Mouse (Mus musculus) liver, embryonic 15.5 days (tissue): ENCODE data around the gene Syce2. TPM values are rescaled to one million over a fixed set of nuclear protein-coding genes. Genes with fewer than 3 reads are reported as not detected.

Experiments
- ATAC-seq: fragments of 200-750 bp; cut with Nextera tagmentation; 2 replicates; pipeline ENCODE4 v1.8.0; 2017; ENCODE audit warnings: moderate number of reproducible peaks, mild to moderate bottlenecking, moderate library complexity; ENCODE audit not compliant: insufficient read depth
- H3K27ac ChIP-seq: fragments of 300-500 bp; sonication (generic); replicated peaks from 2 replicates; pipeline ENCODE4 v1.5.1; 2015; ENCODE audit warnings: mild to moderate bottlenecking, inconsistent platforms
- H3K27me3 ChIP-seq: fragments of 300-500 bp; sonication (generic); 2 replicates; pipeline ENCODE4 v1.6.1; 2015; ENCODE audit warnings: mild to moderate bottlenecking, inconsistent platforms
- H3K36me3 ChIP-seq: fragments of 300-500 bp; sonication (generic); replicated peaks from 2 replicates; pipeline ENCODE4 v1.6.1; 2015; ENCODE audit warnings: moderate library complexity, mild to moderate bottlenecking, inconsistent platforms
- H3K4me1 ChIP-seq: fragments of 300-500 bp; sonication (generic); replicated peaks from 2 replicates; pipeline ENCODE4 v1.6.1; 2015; ENCODE audit warnings: inconsistent platforms
- H3K4me2 ChIP-seq: fragments of 300-500 bp; sonication (generic); 2 replicates; pipeline ENCODE4 v1.6.1; 2015; ENCODE audit warnings: moderate library complexity, mild to moderate bottlenecking, inconsistent platforms
- H3K4me3 ChIP-seq: fragments of 300-500 bp; sonication (generic); replicated peaks from 2 replicates; pipeline ENCODE4 v1.5.1; 2015; ENCODE audit warnings: mild to moderate bottlenecking, inconsistent platforms
- H3K9ac ChIP-seq: fragments of 300-500 bp; sonication (generic); 2 replicates; pipeline ENCODE4 v1.6.1; 2015; ENCODE audit warnings: moderate library complexity, mild to moderate bottlenecking, inconsistent platforms
- H3K9me3 ChIP-seq: fragments of 300-500 bp; sonication (generic); replicated peaks from 2 replicates; pipeline ENCODE4 v1.6.1; 2016; ENCODE audit warnings: inconsistent platforms
- WGBS: fragments of 180-500 bp; shearing (Covaris S2); methylation state at CpG from one replicate; pipeline ENCODE4 v1.1.7; 2015; ENCODE audit warnings: mixed read lengths; ENCODE audit not compliant: insufficient replicate concordance; 5-methylcytosine and 5-hydroxymethylcytosine counted together
- polyA plus RNA-seq: library from polyadenylated mRNA; unstranded; fragments of >200 nt; fragmentation: Nextera tagmentation; extraction: Ambion mirVana; gene quantifications from 2 replicates; pipeline ENCODE4 v1.2.1, GENCODE M21; 2015

Syce2 gene
- polyA plus RNA-seq, 1 experiment from 2014 or later = 55.0 TPM

- Histone ChIP-seq H3K9me3 (no peaks in the 10 kb centered on the region), H3K9ac (no peak overlapping the region), H3K27me3 (no peaks in the 10 kb centered on the region), H3K27ac (no peak overlapping the region; the same call in 1 of the 2 replicates), H3K36me3 (peaks cover 17% of the 10 kb centered on the region; the same call in 1 of the 2 replicates), H3K4me1 (peaks cover 45% of the 10 kb centered on the region), H3K4me2 (no peak overlapping the region), H3K4me3 (no peak overlapping the region)
- ATAC-seq = no peak
- WGBS = 74% methylated on average over 3 of the region's 3 CpGs
Observed at GRCm38 (mm10) chr8:84877297-84878035, 5.6 kb downstream of the Syce2 start.

DNA sequence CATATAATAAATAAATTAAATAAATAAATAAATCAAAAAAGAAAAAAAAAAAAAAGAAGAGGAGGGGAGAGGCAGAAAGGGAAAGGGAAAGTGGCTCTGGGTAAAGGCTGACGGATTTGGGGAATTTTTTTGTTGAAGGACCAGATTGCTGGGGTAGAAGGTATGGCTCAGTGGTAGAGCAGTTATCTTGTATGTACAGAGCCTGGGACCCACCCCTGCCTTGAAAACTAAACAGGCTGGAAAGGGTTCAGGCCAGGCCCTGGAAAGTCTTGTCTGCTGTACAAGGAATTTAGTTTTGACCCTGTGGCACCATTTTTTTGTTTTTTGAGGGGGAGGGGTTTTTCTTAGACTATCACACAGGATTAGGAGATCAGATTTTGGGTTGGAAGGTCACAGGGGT lies 7.0 kb downstream of the Syce2 start:
- no peak overlapping the region for H3K4me2 ChIP-seq
- no peak overlapping the region for H3K9ac ChIP-seq
- peaks cover 30% of the 10 kb centered on the region for H3K4me1 ChIP-seq
- H3K9me3 ChIP-seq = no peaks in the 10 kb centered on the region
- 0 out of 2 replicates have a peak overlapping the region, but pooled peaks have one; percentile 25 for H3K27ac ChIP-seq
- ATAC-seq = peak; percentile 69
- peaks cover 17% of the 10 kb centered on the region; the same call in 1 of the 2 replicates for H3K36me3 ChIP-seq
- H3K4me3 ChIP-seq = no peak overlapping the region
- WGBS = 55% methylated on average over 1 of the region's 1 CpGs
- H3K27me3 ChIP-seq = no peaks in the 10 kb centered on the region

- H3K27me3 ChIP-seq = no peaks in the 10 kb centered on the region
- no peak overlapping the region for H3K4me3 ChIP-seq
- no peak overlapping the region for H3K9ac ChIP-seq
- peaks cover 14% of the 10 kb centered on the region for H3K4me1 ChIP-seq
- WGBS = 47% methylated on average over 4 of the region's 4 CpGs
- no peaks in the 10 kb centered on the region for H3K9me3 ChIP-seq
- ATAC-seq = no peak
- H3K27ac ChIP-seq = no peak overlapping the region; the same call in 1 of the 2 replicates
- no peak overlapping the region for H3K4me2 ChIP-seq
- H3K36me3 ChIP-seq = peaks cover 56% of the 10 kb centered on the region
Observed at GRCm38 (mm10) chr8:84884728-84885127, 12.8 kb downstream of the Syce2 start.

DNA sequence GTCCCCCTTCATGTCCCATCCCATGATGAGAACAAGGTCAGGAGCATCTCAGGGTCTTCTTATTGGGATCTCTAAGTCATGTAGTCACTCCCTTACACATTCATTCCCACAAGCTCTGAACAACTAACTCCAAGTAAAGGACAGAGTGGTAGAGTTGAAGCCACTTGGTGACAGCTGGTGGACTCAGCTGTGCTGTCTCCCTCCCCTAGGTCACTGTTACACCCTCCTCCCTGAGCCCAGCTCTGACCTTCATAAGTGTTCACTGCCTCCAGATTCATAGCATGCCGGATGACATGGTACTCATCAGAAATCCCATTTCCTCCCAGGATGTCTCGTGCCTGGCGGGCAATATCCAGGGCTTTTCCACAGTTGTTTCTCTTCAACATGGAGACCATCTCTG lies 16.4 kb downstream of the Syce2 start:
- ATAC-seq = no peak
- Histone ChIP-seq H3K4me1 (peaks cover 34% of the 10 kb centered on the region), H3K27ac (no peak overlapping the region), H3K27me3 (no peaks in the 10 kb centered on the region), H3K9me3 (no peaks in the 10 kb centered on the region), H3K4me3 (no peak overlapping the region), H3K9ac (no peak overlapping the region), H3K4me2 (no peak overlapping the region), H3K36me3 (peaks cover 72% of the 10 kb centered on the region)
- WGBS = 79% methylated on average over 3 of the region's 3 CpGs

DNA sequence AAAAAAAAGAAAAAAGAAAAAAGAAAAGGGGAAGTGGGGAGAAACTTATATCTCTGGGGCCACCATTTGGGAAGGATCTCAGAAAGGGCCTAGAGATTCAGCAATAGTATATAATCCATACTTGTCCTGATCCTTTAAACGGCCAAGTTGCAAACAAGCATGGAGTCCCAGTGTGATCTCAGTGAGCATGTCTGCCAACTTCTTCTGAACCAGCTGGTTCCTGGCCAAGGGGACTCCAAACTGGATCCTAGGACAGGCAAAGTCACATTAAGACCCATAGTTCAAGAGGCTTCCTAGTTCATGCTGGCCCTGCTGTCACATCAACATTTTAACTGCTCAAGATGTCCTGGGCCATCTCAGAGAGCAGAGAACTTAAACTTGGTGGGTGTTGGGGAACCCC lies 17.2 kb downstream of the Syce2 start:
- Histone ChIP-seq H3K9me3 (no peaks in the 10 kb centered on the region), H3K27me3 (no peaks in the 10 kb centered on the region), H3K4me1 (peaks cover 41% of the 10 kb centered on the region), H3K27ac (peak overlapping the region; percentile 35; the same call in 1 of the 2 replicates), H3K4me3 (no peak overlapping the region), H3K36me3 (peaks cover 70% of the 10 kb centered on the region), H3K9ac (no peak overlapping the region), H3K4me2 (no peak overlapping the region)
- 82% methylated on average over 1 of the region's 1 CpGs for WGBS
- no peak for ATAC-seq

DNA sequence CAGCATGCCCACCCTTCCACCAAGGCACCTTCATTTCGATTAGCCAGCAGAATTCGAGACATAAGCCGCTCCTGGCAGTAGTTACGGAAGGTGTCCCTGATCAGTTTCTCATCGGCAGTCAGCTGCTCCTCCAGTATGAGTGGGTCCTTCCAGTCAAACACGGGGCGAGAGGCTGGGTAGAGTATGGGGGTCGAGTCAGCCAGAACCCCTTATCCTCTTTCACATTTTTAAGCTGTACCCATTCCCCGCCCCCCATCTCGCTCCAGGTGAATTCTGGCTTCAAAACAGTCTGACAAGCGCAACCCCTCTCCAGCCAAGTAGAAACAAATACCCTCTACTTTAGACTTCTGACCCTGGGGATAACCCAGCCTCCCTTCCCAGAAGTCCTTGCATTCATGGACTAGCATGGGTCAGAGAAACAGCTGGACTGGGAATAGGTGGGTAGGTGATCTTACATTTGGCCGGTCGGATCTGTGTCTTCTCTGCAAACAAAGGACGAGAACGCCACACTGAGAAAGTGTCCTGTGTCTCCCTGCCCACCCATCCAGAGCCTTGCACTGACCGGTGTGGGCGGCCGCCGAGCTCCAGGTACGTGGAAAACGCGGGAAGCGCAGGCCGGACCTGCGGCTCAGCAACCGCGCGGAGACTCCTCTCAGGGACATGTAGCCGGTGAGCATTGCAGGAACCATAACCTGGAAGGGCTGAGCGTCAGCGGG lies 21.2 kb downstream of the Syce2 start:
- no peaks in the 10 kb centered on the region for H3K9me3 ChIP-seq
- H3K4me3 ChIP-seq = peak overlapping the region; percentile 85
- peak; percentile 41 for ATAC-seq
- H3K27me3 ChIP-seq = no peaks in the 10 kb centered on the region
- peaks cover 32% of the 10 kb centered on the region for H3K36me3 ChIP-seq
- WGBS = 13% methylated on average over 31 of the region's 31 CpGs
- peak overlapping the region; percentile 85 for H3K9ac ChIP-seq
- H3K4me1 ChIP-seq = peaks cover 47% of the 10 kb centered on the region
- H3K4me2 ChIP-seq = peak overlapping the region; percentile 95
- H3K27ac ChIP-seq = peak overlapping the region; percentile 89

GRCm38 (mm10) chr8:84893709-84894134 lies 21.8 kb downstream of the Syce2 start, which contains the start of gene Gcdh:
Gene Gcdh, minus strand, starts transcription at chr8:84893921.
- Histone ChIP-seq H3K27ac (peak within 1 kb of the TSS; percentile 89), H3K4me3 (peak within 1 kb of the TSS; percentile 85), H3K36me3 (peaks cover 26% of the 10 kb centered on the region), H3K9ac (peak within 1 kb of the TSS; percentile 85), H3K27me3 (no peaks in the 10 kb centered on the region), H3K4me1 (peaks cover 51% of the 10 kb centered on the region), H3K4me2 (peak within 1 kb of the TSS; percentile 95), H3K9me3 (no peaks in the 10 kb centered on the region)
- WGBS = under 1% methylated on average over 11 of the region's 11 CpGs
- peak; percentile 97 for ATAC-seq

- Histone ChIP-seq H3K36me3 (peaks cover 10% of the 10 kb centered on the region), H3K4me3 (no peak overlapping the region), H3K9ac (no peak overlapping the region), H3K4me1 (peaks cover 74% of the 10 kb centered on the region), H3K27ac (no peak overlapping the region), H3K27me3 (no peaks in the 10 kb centered on the region), H3K4me2 (no peak overlapping the region), H3K9me3 (no peaks in the 10 kb centered on the region)
- ATAC-seq = no peak
- 81% methylated on average over 5 of the region's 5 CpGs for WGBS
Observed at GRCm38 (mm10) chr8:84895963-84896362, 24.1 kb downstream of the Syce2 start.

DNA sequence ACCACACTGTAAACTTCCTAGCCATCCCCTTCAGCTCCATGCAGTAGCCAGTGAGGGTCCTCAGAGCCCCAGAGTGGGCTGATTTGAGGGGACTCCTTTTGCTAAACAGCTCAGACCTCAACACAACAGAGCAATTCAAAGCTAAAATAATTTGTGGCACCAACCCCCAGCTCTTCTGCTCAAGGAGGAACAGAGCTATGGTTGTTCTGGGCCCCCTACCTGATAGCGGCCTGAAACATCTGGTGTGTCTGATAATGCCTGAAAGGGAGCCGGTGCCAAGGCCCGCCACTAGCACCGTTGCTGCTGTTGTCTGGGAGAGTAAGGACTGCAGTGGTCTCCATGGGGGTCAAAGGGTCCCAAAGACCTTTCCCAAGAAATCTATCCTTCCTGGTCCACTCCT lies 29.2 kb downstream of the Syce2 start:
- Histone ChIP-seq H3K4me3 (peak overlapping the region; percentile 88), H3K27ac (peak overlapping the region; percentile 99), H3K4me1 (peaks cover 65% of the 10 kb centered on the region), H3K9ac (peak overlapping the region; percentile 97), H3K9me3 (no peaks in the 10 kb centered on the region), H3K4me2 (peak overlapping the region; percentile 92), H3K27me3 (no peaks in the 10 kb centered on the region), H3K36me3 (peaks cover 27% of the 10 kb centered on the region)
- WGBS = 11% methylated on average over 4 of the region's 4 CpGs
- ATAC-seq = peak; percentile 81

DNA sequence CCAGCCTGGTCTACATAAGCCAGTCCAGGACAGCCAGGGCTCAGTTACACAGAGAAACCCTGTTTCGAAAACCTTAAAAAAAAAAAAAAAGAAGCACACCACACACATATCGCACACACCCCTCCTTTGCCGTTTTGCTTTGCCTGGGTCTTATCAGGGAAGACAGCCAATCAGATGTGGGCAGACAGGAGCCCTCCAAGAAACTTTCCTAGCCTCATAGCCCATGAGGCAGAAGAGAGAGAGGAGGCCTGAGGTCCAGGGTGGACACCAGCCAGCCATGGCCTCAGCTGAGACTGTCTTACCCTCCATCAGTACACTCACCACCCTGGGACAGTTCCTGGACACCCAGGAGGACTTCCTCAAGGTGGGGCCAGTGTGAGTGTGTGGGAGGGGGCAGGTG lies 29.8 kb downstream of the Syce2 start, which contains the start of gene Klf1:
Klf1 (plus strand) TSS at position 177 of the 400 bp plus-strand sequence.
- H3K27me3 ChIP-seq = no peaks in the 10 kb centered on the region
- WGBS = 16% methylated on average over 3 of the region's 3 CpGs
- H3K9me3 ChIP-seq = no peaks in the 10 kb centered on the region
- H3K4me3 ChIP-seq = peak within 1 kb of the TSS; percentile 88
- peak within 1 kb of the TSS; percentile 97 for H3K9ac ChIP-seq
- peaks cover 34% of the 10 kb centered on the region for H3K36me3 ChIP-seq
- peak within 1 kb of the TSS; percentile 92 for H3K4me2 ChIP-seq
- peak within 1 kb of the TSS; percentile 99 for H3K27ac ChIP-seq
- peak; percentile 66 for ATAC-seq
- H3K4me1 ChIP-seq = peaks cover 72% of the 10 kb centered on the region

DNA sequence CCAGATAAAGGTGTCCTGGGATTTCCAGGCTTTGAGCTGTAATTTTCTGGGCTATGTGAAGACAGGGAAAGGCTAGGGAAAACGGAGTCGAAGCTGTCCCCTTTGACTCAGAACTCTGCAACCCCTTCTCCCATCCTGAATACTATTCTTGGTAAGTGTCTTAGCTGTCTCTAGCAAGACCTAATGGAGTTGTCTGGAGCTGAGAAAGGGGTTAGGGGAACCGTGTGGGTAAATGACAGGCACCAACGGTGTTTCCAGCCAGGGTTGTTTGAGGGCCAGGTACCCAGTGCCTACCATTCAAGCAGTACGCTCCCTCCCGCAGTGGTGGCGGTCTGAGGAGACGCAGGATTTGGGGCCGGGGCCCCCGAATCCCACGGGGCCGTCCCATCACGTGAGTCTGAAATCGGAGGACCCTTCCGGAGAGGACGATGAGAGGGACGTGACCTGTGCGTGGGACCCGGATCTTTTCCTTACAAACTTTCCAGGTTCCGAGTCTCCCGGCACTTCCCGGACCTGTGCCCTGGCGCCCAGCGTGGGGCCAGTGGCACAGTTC lies 30.5 kb downstream of the Syce2 start:
- H3K4me1 ChIP-seq = peaks cover 76% of the 10 kb centered on the region
- peak overlapping the region; percentile 92 for H3K4me2 ChIP-seq
- no peaks in the 10 kb centered on the region for H3K9me3 ChIP-seq
- peak overlapping the region; percentile 88 for H3K4me3 ChIP-seq
- ATAC-seq = no peak
- peak overlapping the region; percentile 97 for H3K9ac ChIP-seq
- WGBS = 1% methylated on average over 24 of the region's 24 CpGs
- H3K36me3 ChIP-seq = peaks cover 41% of the 10 kb centered on the region
- no peaks in the 10 kb centered on the region for H3K27me3 ChIP-seq
- peak overlapping the region; percentile 99 for H3K27ac ChIP-seq
